Mouse (Mus musculus) hindbrain, embryonic 14.5 days (tissue): Measurements from ENCODE around the gene Jchain. TPM values are rescaled to one million over a fixed set of nuclear protein-coding genes. Genes with fewer than 3 reads are reported as not detected.

Experiments used
- polyA plus RNA-seq: library from polyadenylated mRNA; unstranded; fragments of >200 nt; fragmentation: Nextera tagmentation; extraction: Ambion mirVana; gene quantifications from 2 replicates; pipeline ENCODE4 v1.2.1, GENCODE M21; 2014

Gene Jchain
- polyA plus RNA-seq, 1 experiment from 2014 or later, result 0.23 TPM

Other genes with a start within 250 kb of the Jchain start
- not detected in 2 replicates for gene Prol1, start 210.6 kb downstream of the Jchain start, polyA plus RNA-seq
- gene Amtn, start 151.8 kb downstream of the Jchain start, polyA plus RNA-seq, result not detected in 2 replicates
- not detected in 2 replicates for gene Ambn, start 71.9 kb downstream of the Jchain start, polyA plus RNA-seq
- not detected in 2 replicates for gene Enam, start 39.9 kb downstream of the Jchain start, polyA plus RNA-seq
- gene Utp3, start 26.6 kb upstream of the Jchain start, polyA plus RNA-seq, result 35.6 and 36.6 TPM in 2 replicates
- 300 and 303 TPM in 2 replicates for gene Rufy3, start 37.1 kb upstream of the Jchain start, polyA plus RNA-seq
- gene Grsf1, start 148.3 kb upstream of the Jchain start, polyA plus RNA-seq, result 68.5 and 79.1 TPM in 2 replicates
- 14.1 and 14.6 TPM in 2 replicates for gene Mob1b, start 193.0 kb upstream of the Jchain start, polyA plus RNA-seq
- gene Dck, start 237.1 kb upstream of the Jchain start, polyA plus RNA-seq, result 51.6 and 53.7 TPM in 2 replicates